Mouse (Mus musculus): ENCODE measurements at regions not wholly inside any gene's neighbourhood (a gene's known extent, or its start where the extent isn't known, plus 50 kb on each side); places are given as distances from the start of the nearest gene placed in this dataset.
"Not testable (repeated sequence)": the region's sequence is repeated elsewhere in the genome, so short reads cannot be mapped to it uniquely, and the experiment has no call there.

DNA sequence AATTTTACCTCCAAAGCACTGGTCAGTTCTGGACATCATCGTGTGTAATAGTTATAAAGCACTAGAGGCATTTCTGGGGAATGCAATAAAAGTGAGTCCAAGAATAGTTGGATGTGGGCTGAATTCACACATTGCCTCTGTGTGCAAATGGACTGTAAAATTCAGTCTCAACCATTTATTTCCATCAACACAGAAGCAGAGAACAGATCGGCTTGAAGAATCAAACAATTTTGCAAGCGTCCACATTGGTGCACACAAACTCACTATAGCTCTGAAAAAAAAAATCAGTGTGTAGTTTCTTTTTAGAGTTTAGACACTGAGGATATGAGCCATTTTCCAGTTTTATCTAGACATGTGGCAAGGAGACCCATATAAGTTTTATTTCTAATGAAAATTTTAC, 208.9 kb upstream of the Slc7a11 start:
- no peak for DNase-seq (ENCODE audit: low spot score in 2 of 2)

DNA sequence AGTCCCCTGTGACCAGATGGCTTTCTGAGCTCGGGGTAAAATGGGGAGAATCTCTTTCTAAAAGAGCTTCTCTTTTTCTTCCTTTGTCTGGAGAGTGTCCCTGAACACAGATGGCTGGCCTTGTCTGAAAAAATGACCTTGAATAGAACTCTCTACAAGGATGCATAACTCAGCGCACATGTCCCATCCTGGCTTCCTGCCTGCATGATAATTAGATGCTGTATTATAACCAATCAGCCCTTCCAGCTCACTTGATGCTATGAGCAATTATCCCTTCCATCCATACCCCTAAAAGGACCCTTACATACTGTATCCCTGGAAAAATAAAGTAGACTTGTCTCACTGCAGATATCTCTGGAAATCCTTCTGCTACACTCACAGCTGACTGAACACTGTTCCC, 199.7 kb upstream of the Slc7a11 start:
- DNase-seq (ENCODE audit: low spot score in 2 of 2): no peak

- no peak for DNase-seq (ENCODE audit: low spot score in 2 of 2)
Measured at GRCm38 (mm10) chr3:50639907-50640323, 196.5 kb upstream of the Slc7a11 start.

DNA sequence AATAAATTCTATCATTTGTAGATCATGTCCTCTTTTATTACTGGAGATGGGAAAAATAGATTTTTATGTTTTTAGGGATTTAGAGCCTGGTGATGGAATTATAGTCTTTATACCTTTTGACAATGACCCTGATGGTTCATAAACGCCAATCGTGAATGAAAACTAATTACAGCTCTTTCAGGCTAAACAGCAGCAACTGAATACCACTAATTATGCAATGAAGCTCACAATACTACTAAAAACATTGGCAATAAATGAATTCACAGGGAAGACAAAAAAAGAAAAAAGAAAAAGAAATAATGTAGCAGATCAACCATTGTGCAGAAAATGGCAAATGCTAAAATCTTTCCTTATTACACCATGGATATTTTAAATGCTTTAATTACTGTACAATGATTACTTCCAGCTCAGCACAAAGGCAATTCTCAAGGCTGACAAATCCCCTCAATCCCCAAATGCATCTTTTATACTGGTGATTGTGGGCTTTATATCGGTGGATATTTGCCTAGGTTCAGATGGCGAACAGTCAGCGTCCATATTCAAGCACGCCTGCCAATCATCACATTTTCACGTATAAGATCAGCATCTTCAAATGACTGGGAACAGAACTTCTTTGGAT, 191.2 kb upstream of the Slc7a11 start:
- DNase-seq (ENCODE audit: low spot score in 2 of 2): no peak

DNA sequence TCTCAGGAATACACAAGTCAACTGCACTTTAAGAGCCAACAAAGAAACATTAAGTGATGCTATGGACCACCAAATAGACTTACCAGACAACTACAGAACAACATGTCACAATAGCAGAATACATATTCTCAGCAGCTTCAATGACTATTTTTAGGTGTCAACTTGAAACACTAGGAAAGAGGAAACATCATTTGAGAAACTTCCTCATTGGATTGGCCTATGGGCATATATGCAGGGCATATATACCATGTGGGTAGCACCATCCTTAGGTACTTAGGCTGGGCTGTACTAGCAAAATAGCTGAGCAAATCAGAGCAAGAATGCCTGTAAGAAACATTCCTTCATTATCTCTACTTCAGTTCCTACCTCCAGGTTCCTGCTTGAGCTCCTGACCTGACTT, 187.9 kb upstream of the Slc7a11 start:
- DNase-seq (ENCODE audit: low spot score in 2 of 2): no peak

DNA sequence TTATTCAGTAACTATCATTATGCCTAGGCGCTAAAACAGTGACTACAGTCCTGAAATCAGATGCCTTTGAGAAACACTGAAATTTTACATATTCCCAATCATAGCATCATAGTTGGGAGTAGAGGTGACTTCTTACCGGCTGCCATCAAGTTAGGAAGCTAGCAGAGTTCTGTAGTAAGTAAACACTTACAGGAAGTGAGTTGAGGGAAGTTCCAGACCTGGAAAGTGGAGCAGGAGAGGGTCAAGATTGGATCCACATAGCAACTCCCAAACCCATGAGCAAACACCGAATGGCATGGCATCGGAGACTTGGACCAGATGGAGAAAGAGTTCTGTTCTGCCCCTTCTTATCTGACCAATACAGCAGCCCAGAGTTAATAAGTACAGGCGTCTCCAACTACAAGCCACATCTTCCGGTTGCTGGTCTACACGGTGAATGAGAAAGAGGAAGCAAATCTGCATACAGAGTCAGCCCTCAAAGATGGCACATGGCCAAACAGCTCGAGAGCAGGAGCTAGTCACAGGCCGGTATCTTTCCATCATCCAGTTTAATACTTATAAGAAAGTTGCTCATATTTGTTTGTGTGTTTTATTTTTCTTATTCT, 184.8 kb upstream of the Slc7a11 start:
- no peak for DNase-seq (ENCODE audit: low spot score in 2 of 2)

GRCm38 (mm10) chr3:50621176-50621575, 177.8 kb upstream of the Slc7a11 start:
- DNase-seq (ENCODE audit: low spot score in 2 of 2): not testable (repeated sequence)

DNA sequence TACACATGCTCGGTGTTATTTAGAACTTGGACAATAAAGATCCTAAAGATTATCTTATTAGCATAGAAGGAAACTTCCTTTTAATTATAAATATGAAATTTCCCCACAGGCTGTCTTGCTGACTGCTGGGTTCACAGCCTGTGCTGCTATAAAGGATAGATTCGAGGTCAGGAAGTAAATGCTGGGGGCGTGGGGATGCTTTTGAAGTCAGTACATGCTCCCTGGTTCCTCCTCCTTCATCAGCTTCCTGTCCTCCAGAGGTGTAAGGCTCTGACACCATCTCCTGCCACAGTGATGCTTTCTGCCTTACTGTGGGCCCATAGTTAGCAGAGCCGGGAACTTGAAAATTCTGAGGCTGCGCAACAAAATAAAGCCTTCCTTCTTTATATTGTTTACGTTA, 175.6 kb upstream of the Slc7a11 start:
- DNase-seq (ENCODE audit: low spot score in 2 of 2): no peak

GRCm38 (mm10) chr3:50615384-50616285, 172.2 kb upstream of the Slc7a11 start:
- no peak for DNase-seq (ENCODE audit: low spot score in 2 of 2)

GRCm38 (mm10) chr3:50613011-50613410, 169.6 kb upstream of the Slc7a11 start:
- peak in 1 of 2 experiments; percentile 17 for DNase-seq (ENCODE audit: low spot score in 2 of 2)

- DNase-seq (ENCODE audit: low spot score in 2 of 2): no peak
Measured at GRCm38 (mm10) chr3:50609341-50610012, 166.1 kb upstream of the Slc7a11 start.

- no peak for DNase-seq (ENCODE audit: low spot score in 2 of 2)
Measured at GRCm38 (mm10) chr3:50607736-50608135, 164.3 kb upstream of the Slc7a11 start.

DNA sequence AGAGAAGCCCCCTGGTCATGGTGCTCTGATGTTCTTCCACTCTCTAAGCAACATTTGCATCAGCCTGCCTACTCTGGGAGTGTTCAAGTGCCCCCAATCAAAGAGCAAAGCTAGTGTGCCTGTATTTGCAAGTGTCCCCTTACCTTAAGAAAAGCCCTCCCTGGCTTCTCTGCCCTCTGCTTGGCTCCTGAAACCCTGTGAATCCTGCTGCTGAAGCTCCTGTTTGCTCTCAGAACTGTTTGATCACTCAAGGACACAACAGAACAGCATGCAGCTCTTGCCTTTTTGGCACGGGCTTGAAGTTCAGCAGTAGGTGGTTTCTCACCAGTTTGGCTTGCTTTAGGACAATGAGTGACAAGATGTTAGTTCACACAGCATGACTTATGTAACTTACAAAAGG, 163.6 kb upstream of the Slc7a11 start:
- no peak for DNase-seq (ENCODE audit: low spot score in 2 of 2)

DNA sequence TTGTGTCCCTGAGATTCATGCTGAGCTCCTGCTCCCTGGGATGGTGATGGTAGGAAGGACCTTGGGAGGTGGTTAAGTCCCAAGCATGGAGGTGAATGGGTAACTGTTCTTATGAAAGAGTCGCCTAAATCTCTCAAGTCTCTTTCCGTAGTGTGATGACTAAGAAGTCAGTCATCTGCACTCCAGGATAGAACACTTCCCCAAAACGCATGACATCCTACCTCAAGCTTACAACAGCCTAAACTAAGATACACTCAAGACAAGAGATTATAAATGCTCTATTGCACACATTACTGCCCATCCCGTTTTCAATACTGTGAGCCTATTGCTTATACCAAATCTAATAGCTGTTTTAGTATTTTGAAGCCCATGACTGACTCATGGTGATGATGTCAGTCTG, 162.3 kb upstream of the Slc7a11 start:
- DNase-seq (ENCODE audit: low spot score in 2 of 2): no peak

- no peak for DNase-seq (ENCODE audit: low spot score in 2 of 2)
Measured at GRCm38 (mm10) chr3:50603182-50603581, 159.8 kb upstream of the Slc7a11 start.

- no peak for DNase-seq (ENCODE audit: low spot score in 2 of 2)
Measured at GRCm38 (mm10) chr3:50595732-50596131, 152.3 kb upstream of the Slc7a11 start.

- no peak for DNase-seq (ENCODE audit: low spot score in 2 of 2)
Measured at GRCm38 (mm10) chr3:50584323-50584722, 140.9 kb upstream of the Slc7a11 start.

GRCm38 (mm10) chr3:50583475-50583874, 140.1 kb upstream of the Slc7a11 start:
- DNase-seq (ENCODE audit: low spot score in 2 of 2): no peak

GRCm38 (mm10) chr3:50574388-50574787, 131.0 kb upstream of the Slc7a11 start:
- no peak for DNase-seq (ENCODE audit: low spot score in 2 of 2)

DNA sequence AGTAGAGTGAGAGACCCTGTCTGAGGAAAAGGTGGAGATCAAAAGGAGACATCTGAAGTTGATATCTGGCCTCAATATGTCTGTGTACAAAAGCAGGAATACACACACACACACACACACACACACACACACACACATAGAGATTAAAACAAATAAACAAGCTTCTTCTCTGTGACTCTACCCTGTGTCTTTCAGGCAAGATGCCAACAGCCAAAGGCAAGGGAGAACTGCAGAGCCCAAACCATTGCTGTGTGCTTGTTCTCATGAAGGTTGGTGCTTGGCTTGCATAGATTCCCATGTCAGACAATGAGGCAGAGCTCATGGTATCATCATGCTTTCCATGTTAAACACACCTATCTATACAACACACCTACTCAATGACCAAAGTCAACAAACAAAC, 126.6 kb upstream of the Slc7a11 start:
- no peak for DNase-seq (ENCODE audit: low spot score in 2 of 2)

DNA sequence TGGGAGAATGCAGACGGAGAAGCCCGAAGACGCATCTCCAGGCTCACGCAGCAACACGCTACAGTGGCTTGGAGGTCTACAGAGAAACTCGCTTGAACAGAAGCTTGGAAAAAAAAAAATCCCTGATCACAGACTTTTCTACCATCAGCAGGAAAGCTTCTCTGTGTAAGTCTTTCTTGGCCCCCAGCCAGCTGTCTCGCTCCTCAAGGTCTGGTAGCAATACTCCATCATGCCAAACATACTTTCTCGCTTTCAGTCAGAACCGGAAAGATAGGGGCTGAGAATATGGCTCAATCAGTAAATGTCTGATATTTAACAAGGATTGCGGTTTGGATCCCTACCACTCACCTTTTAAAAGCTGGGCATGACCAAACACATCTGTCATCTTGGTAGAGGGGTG, 126.2 kb upstream of the Slc7a11 start:
- peak; percentile 7 to 20 for DNase-seq (ENCODE audit: low spot score in 2 of 2)

- DNase-seq (ENCODE audit: low spot score in 2 of 2): no peak
Measured at GRCm38 (mm10) chr3:50554150-50554549, 110.7 kb upstream of the Slc7a11 start.

Data from left cerebral cortex, adult 18-20 months (tissue).